Mouse (Mus musculus) A20 (cell line): Measurements from ENCODE around the gene Sugct.

Experiments used
- DNase-seq: peaks from one replicate; pipeline ENCODE4 v3.0.0-alpha.2; 2011; ENCODE audit warnings: low read depth, low spot score

Sugct gene

DNA sequence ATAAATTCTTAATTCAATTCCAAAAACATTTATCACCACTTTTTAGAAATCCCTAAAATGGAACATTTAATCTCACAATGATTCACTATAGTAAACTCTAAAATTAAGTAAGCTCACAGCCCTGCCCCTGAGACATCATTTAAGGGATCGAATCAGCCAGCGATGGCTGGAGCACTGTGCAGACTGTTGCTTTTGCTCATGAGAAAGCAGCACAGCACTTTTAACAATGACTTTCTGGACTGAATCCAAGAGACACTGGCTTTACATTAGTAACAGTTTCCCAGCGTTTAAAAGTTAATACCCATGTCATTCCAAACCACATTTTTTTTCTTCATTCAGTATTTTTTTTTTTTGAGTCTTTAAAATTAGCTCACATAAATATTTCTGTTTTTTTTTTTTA, 398.9 kb downstream of the Sugct start:
- DNase-seq: no peak

GRCm38 (mm10) chr13:17291057-17291456, 404.3 kb downstream of the Sugct start:
- no peak for DNase-seq

DNA sequence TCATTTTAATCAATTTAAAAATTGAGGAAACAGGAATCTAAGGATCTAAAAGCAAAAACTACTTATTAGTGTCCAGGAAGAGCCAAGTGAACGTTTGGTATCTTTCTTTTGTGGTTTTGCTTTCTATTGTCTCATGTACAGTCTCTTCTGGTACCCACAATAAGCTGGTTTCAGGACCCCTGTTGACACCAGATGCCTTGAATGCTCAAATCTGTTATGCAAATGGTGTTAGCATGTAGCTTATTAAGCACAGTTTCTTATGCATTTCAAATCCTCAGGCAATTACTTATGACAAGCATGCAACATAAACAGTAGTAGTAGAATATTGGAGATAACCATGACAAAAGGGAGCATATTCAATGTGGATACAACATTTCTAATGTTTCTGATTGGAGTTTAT, 407.0 kb downstream of the Sugct start:
- no peak for DNase-seq

- DNase-seq: no peak
Measured at GRCm38 (mm10) chr13:17245936-17246335, 449.4 kb downstream of the Sugct start.

GRCm38 (mm10) chr13:17216524-17216923, 478.8 kb downstream of the Sugct start:
- no peak for DNase-seq

DNA sequence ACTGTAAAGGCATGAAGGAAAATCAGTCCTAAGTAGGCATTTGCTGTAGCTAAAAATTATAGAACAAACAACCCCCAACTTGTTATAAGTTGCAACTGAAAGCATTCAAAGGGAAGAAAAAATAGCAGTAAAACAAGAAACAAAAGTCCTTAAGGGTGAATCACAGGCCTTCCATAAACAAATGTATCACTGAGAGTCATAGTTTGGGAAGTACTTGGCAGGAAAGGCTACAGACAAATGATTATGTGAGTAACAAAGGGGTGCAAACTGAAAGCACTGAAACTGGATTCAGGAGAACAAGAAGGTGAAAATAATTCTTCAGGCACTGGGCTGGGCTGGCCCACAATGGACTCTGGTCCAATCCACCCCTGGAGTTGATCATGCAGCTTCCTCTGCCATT, 482.7 kb downstream of the Sugct start:
- DNase-seq: no peak

- DNase-seq: no peak
Measured at GRCm38 (mm10) chr13:17190180-17190762, 505.1 kb downstream of the Sugct start.

DNA sequence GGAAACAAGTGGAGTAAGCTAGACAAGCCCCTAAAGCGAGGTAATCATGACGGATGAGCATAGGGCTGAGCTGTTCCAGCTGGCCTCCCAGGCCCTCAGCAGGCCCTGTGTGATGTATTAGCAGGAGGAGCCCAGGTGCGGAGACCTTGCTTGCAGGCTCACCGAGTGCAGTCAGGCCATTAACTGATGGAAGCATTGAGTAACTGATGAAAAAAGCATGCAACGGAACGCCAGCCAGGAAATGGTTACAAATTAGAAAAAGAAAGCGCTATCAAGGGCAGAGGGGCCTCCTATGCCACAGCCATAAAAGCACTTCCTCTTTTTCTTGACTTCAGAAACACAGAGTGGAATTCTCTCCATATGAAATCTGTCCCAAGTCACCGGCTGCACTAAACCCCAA, 510.1 kb downstream of the Sugct start:
- no peak for DNase-seq

GRCm38 (mm10) chr13:17165917-17166316, 529.4 kb downstream of the Sugct start:
- DNase-seq: no peak

- no peak for DNase-seq
Measured at GRCm38 (mm10) chr13:17164721-17165120, 530.6 kb downstream of the Sugct start.

GRCm38 (mm10) chr13:17146441-17146992, 548.8 kb downstream of the Sugct start:
- DNase-seq: no peak

DNA sequence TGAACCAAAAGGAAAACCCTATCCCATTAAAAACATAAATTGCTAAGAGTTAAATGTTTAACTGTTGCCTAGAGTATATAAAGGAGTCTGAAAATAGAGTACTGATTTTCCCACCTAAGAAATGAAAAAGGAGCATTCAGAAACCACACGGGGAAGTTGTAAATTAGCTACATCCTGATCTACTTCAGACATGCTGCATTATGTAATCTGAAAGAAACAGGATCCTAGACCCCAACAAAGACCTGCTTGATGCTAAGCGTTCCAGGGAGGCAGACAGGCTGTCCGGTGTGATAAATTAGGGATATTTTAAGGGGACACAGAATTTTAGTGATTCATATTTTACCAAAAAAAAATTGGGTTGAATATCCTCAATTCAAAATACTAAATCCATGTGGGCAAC, 579.3 kb downstream of the Sugct start:
- DNase-seq: no peak

GRCm38 (mm10) chr13:17102372-17102771, 593.0 kb downstream of the Sugct start:
- no peak for DNase-seq

DNA sequence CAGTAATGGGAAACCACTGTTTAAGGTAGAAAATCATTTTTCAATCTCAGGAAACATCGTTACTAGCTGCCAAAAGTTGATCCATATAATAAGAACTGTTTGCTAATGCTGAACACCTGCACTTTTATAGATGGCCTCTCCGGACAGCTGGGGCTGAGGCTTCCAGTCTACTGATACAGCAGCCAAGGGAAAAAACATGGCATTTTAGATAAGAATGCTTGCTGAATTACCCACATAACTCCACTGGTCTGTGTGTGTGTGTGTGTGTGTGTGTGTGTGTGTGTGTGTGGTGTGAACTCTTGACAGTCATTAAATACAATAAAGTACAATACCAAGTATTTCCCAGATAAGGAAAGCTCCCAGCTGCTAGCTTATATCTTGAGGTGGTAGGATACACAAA, 608.8 kb downstream of the Sugct start:
- DNase-seq: no peak

DNA sequence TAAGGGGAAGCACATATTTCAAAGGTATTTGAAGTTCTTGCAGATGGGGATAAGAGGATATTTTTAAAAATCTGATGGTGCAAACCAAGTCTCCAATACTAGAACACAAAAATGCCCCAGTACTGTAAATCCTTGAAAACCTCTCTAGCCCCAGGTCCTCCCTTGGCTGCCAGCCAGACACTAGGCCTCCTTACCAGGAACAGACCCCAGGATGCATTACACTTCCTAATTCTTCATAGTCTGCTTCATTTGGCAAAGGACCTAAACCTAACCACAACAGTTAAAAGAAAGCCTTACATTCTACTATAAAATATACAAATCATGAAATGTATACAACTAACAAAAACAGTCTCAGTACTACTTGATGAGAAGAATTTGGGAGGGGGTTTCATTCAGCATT, 609.2 kb downstream of the Sugct start:
- no peak for DNase-seq

DNA sequence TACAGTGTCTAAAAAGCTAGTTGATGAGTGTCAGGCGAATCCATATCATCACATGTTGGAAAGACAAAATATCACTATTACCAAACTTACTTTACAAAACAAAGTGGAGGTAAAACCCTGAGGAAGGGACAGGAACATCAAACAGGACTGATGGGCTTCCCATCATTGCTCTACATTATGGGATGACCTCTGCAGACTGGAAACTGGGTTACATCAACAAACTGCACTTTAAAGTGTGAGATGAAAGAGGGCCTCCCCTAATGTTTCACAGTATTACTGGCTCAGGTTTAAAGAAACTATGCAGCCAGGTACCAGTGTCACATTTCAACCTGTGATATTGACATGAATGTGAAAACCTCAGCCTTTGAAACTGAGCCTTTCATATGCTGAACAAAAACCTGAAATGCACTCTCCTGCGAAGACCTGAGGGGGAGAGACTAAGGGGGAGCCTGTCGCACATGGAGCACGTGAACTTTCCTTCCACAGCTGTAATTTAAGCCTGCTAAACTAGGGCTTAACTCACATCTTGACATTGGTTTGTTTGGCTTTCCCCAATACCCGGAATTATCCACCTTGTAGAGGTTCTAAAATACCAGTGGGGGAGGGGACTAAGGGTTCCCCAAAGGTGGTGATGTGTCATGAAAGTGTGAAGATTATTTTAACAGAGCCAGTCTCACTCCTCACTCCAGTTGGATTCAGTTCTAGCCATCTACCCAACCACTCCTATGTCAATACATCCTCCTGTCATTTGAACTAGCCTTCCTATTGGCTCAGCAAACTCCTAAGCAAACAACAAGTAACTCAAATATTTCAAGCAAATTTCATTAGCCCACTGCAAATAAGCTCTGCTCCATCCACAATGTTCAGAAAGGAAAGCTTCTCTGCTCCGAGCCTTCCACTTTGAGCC, 610.2 kb downstream of the Sugct start:
- no peak for DNase-seq

- no peak for DNase-seq
Measured at GRCm38 (mm10) chr13:17081618-17082017, 613.7 kb downstream of the Sugct start.

- DNase-seq: no peak
Measured at GRCm38 (mm10) chr13:17065552-17065951, 629.8 kb downstream of the Sugct start.

DNA sequence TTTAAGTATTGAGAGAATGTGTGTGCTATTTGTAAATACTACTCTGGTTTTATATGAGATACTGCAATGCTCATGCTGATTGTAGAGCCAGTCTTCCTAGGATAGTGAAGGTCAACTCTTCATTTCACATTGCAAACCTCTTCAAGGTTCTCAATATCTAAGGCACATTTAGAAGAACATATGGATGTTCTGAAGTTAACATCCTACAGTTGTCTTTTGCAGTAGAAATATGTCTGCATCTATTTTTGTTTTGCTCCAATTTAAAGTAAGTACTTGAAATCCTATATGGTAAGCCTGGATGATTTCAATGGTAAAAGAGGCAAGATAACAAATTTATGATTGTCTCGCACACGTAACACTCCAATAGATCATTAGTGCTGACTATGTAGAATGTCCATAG, 638.7 kb downstream of the Sugct start:
- DNase-seq: no peak

GRCm38 (mm10) chr13:17043426-17044224, 651.7 kb downstream of the Sugct start:
- no peak for DNase-seq

GRCm38 (mm10) chr13:17042332-17042731, 653.0 kb downstream of the Sugct start:
- DNase-seq: no peak

DNA sequence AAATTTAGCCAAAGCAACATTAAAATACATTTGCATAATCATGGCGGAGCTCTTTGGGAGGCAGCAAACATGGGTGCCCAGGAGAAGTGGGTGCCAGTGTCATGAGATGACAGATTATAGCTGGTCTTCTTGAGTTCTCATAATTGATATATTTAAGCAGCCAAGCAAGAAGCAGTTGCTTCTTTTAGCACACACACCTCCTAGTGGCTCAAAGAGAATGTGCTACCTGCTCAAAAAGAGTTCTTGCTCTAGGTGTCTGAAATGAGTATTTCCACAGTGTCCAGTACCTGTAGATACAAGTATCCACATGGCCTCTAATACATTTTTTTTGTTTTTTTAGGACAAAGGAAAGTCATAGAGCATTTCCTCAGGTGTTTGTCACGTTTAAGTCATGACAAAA, 655.6 kb downstream of the Sugct start:
- no peak for DNase-seq
